Mouse (Mus musculus) neural tube, embryonic 12.5 days (tissue): ENCODE measurements around the gene Slc1a2. TPM values are rescaled to one million over a fixed set of nuclear protein-coding genes. Genes with fewer than 3 reads are reported as not detected.
A peak's percentile ranks its signal among the peaks of the same experiment; 100 is the strongest.

Experiments
- ATAC-seq: fragments of 200-750 bp; cut with Nextera tagmentation; 2 replicates; pipeline ENCODE4 v1.8.0; 2017; ENCODE audit warnings: low read depth, mild to moderate bottlenecking, moderate TSS enrichment, moderate library complexity; ENCODE audit not compliant: low FRiP score
- H3K27ac ChIP-seq: fragments of 300-500 bp; sonication (generic); 2 replicates; pipeline ENCODE4 v1.5.1; 2016
- H3K27me3 ChIP-seq: fragments of 300-500 bp; sonication (generic); replicated peaks from 2 replicates; pipeline ENCODE4 v1.6.1; 2016; ENCODE audit warnings: mild to moderate bottlenecking
- H3K36me3 ChIP-seq: fragments of 300-500 bp; sonication (generic); 2 replicates; pipeline ENCODE4 v1.6.1; 2016; ENCODE audit warnings: mild to moderate bottlenecking
- H3K4me1 ChIP-seq: fragments of 300-500 bp; sonication (generic); 2 replicates; pipeline ENCODE4 v1.6.1; 2016
- H3K4me2 ChIP-seq: fragments of 300-500 bp; sonication (generic); replicated peaks from 2 replicates; pipeline ENCODE4 v1.6.1; 2016; ENCODE audit warnings: mild to moderate bottlenecking
- H3K4me3 ChIP-seq: fragments of 300-500 bp; sonication (generic); 2 replicates; pipeline ENCODE4 v1.5.1; 2016
- H3K9ac ChIP-seq: fragments of 300-500 bp; sonication (generic); 2 replicates; pipeline ENCODE4 v1.6.1; 2016; ENCODE audit warnings: mild to moderate bottlenecking
- H3K9me3 ChIP-seq: fragments of 300-500 bp; sonication (generic); 2 replicates; pipeline ENCODE4 v1.6.1; 2016; ENCODE audit warnings: mild to moderate bottlenecking
- WGBS: fragments of 180-500 bp; shearing (Covaris S2); methylation state at CpG from one replicate; pipeline ENCODE4 v1.1.7; 2016; 5-methylcytosine and 5-hydroxymethylcytosine counted together
- polyA plus RNA-seq: library from polyadenylated mRNA; unstranded; fragments of >200 nt; fragmentation: Nextera tagmentation; extraction: Ambion mirVana; gene quantifications from 2 replicates; pipeline ENCODE4 v1.2.1, GENCODE M21; 2016

Slc1a2 gene
- polyA plus RNA-seq, 1 experiment from 2014 or later: 16.2 TPM

DNA sequence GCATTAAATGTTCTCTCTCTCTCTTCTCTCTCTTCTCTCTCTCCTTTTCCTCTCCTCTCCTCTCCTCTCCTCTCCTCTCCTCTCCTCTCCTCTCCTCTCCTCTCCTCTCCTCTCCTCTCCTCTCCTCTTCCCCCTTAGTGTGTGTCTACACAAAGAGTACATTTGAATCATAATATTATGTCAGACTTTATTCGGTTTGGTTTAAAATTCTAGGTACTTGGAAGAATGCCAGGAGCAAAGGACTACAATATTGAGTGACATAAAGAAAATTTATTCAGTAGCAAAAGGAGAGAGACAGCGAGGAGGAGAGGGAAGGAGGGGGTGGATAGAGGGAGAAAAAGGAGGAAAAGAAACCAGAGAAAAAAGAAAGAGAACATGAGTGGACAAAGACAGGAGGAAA, 19.8 kb upstream of the Slc1a2 start:
- Histone ChIP-seq H3K4me3 (no peak overlapping the region), H3K4me2 (no peak overlapping the region), H3K27ac (no peak overlapping the region), H3K9me3 (no peaks in the 10 kb centered on the region), H3K27me3 (no peaks in the 10 kb centered on the region), H3K9ac (no peak overlapping the region), H3K36me3 (no peaks in the 10 kb centered on the region), H3K4me1 (no peaks in the 10 kb centered on the region)
- WGBS: 70% methylated on average over 2 of the region's 2 CpGs
- no peak for ATAC-seq

- no peaks in the 10 kb centered on the region for H3K36me3 ChIP-seq
- H3K27me3 ChIP-seq: no peaks in the 10 kb centered on the region
- H3K27ac ChIP-seq: no peak overlapping the region
- WGBS: 83% methylated on average over 10 of the region's 10 CpGs
- no peak for ATAC-seq
- H3K4me3 ChIP-seq: no peak overlapping the region
- no peak overlapping the region for H3K9ac ChIP-seq
- H3K4me1 ChIP-seq: no peaks in the 10 kb centered on the region
- H3K4me2 ChIP-seq: no peak overlapping the region
- no peaks in the 10 kb centered on the region for H3K9me3 ChIP-seq
Observed at GRCm38 (mm10) chr2:102648845-102649500, 9.5 kb upstream of the Slc1a2 start.

GRCm38 (mm10) chr2:102650322-102650721, 8.1 kb upstream of the Slc1a2 start:
- Histone ChIP-seq H3K9me3 (no peaks in the 10 kb centered on the region), H3K4me3 (no peak overlapping the region), H3K4me1 (no peaks in the 10 kb centered on the region), H3K9ac (no peak overlapping the region), H3K27me3 (no peaks in the 10 kb centered on the region), H3K36me3 (no peaks in the 10 kb centered on the region), H3K4me2 (no peak overlapping the region), H3K27ac (no peak overlapping the region)
- 86% methylated on average over 4 of the region's 4 CpGs for WGBS
- ATAC-seq: no peak

DNA sequence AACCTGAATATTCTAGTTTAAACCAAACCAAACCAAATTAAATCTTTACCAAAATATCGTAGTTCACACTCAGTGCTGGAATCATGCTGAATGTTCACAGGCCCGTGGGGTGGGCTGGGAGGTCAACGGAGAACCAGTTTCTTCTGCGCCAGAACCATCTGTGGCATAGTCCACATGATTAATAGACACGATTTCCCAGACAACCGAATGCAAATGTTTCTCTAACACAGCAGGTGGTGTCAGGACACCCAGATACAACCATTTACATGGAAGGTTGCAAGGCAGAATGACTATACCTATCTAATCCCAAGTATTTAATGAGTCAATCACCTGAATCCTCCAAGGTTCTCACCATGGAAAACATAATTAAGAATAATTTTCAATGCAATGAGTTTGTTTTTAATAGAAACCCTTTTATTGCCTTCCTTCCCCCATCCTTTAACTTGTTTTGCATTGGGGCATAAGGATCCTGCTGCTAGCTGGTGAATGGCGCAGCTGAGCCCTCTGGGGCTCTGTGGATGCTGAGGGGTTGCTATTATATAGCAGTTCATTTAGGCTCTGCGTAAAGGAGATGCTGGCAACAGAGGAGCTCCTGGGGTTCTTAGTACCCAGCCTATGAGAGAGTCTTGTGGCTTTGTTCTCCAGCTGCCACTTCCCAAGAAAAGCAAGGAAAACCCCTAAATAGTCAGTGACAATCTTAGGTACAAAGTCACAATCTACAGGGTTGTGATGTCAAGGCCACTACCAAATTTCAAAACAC, 2.3 kb upstream of the Slc1a2 start:
- no peak overlapping the region for H3K4me3 ChIP-seq
- no peaks in the 10 kb centered on the region for H3K9me3 ChIP-seq
- peak; percentile 59 for ATAC-seq
- H3K9ac ChIP-seq: no peak overlapping the region
- no peaks in the 10 kb centered on the region; the same call in 1 of the 2 replicates for H3K27me3 ChIP-seq
- no peak overlapping the region for H3K27ac ChIP-seq
- no peaks in the 10 kb centered on the region for H3K36me3 ChIP-seq
- WGBS: 22% methylated on average over 8 of the region's 8 CpGs
- H3K4me1 ChIP-seq: peaks cover 27% of the 10 kb centered on the region
- no peak overlapping the region for H3K4me2 ChIP-seq

- WGBS: 2% methylated on average over 7 of the region's 7 CpGs
Observed at GRCm38 (mm10) chr2:102657726-102658125, 733 bp upstream of the Slc1a2 start.

GRCm38 (mm10) chr2:102658661-102659520, 432 bp downstream of the Slc1a2 start:
- ATAC-seq: peak; percentile 77
- Histone ChIP-seq H3K4me1 (peaks cover 47% of the 10 kb centered on the region), H3K36me3 (no peaks in the 10 kb centered on the region), H3K27ac (peak overlapping the region; percentile 93), H3K9ac (peak overlapping the region; percentile 81), H3K4me2 (peak overlapping the region; percentile 73), H3K9me3 (no peaks in the 10 kb centered on the region), H3K4me3 (peak overlapping the region; percentile 78), H3K27me3 (no peaks in the 10 kb centered on the region; the same call in 1 of the 2 replicates)
- under 1% methylated on average over 80 of the region's 80 CpGs for WGBS

More at GRCm38 (mm10) chr2:102657726-102658125, 733 bp upstream of the Slc1a2 start:
- peak overlapping the region; percentile 93; the same call in 1 of the 2 replicates for H3K27ac ChIP-seq
- no peaks in the 10 kb centered on the region for H3K36me3 ChIP-seq
- H3K9me3 ChIP-seq: no peaks in the 10 kb centered on the region
- H3K27me3 ChIP-seq: no peaks in the 10 kb centered on the region; the same call in 1 of the 2 replicates
- peak overlapping the region; percentile 78; the same call in 1 of the 2 replicates for H3K4me3 ChIP-seq
- peaks cover 36% of the 10 kb centered on the region for H3K4me1 ChIP-seq
- H3K9ac ChIP-seq: 0 out of 2 replicates have a peak overlapping the region, but pooled peaks have one; percentile 81
- H3K4me2 ChIP-seq: peak overlapping the region; percentile 73
- ATAC-seq: peak; percentile 49

DNA sequence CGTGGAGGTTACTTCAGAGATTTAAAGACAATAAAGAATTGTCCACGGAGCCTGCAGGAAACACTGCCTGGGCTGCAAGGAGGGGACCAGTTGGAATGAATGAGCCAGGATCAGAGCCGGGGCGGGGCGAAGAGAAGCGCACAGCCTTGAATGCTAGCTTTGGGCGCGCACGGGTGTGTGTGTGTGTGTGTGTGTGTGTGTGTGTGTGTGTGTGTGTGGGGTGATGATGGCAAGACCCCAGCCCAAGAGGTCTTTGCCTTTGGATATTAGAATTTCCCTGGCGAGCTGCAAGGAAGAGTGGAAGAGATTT, 1.0 kb downstream of the Slc1a2 start:
- H3K9ac ChIP-seq: peak overlapping the region; percentile 81
- peak overlapping the region; percentile 73 for H3K4me2 ChIP-seq
- H3K36me3 ChIP-seq: no peaks in the 10 kb centered on the region
- peaks cover 52% of the 10 kb centered on the region for H3K4me1 ChIP-seq
- WGBS: 2% methylated on average over 10 of the region's 10 CpGs
- H3K27me3 ChIP-seq: no peaks in the 10 kb centered on the region; the same call in 1 of the 2 replicates
- peak overlapping the region; percentile 78 for H3K4me3 ChIP-seq
- H3K27ac ChIP-seq: 0 out of 2 replicates have a peak overlapping the region, but pooled peaks have one; percentile 93
- no peaks in the 10 kb centered on the region for H3K9me3 ChIP-seq
- no peak for ATAC-seq

DNA sequence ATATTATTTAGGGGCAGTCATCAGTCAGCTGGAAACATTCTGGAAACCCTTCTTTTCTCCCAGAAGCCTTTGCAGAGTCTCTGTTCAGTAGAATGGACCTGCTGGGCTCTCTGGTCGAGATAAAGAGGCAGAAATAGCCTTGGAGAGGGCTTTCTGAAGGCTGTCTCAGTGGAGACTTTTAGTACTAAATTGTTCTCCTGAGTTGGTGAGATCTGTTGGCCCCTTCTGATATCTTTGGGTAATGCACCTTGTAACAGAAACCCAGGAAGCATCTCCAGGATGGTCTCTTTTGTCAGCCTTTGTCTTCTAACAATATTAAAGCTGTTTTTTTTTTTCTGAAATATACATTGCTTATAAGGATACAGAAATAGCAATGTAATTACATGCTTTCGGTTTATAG, 2.6 kb downstream of the Slc1a2 start:
- Histone ChIP-seq H3K9ac (no peak overlapping the region), H3K9me3 (no peaks in the 10 kb centered on the region), H3K4me2 (peak overlapping the region; percentile 73), H3K4me1 (peaks cover 48% of the 10 kb centered on the region), H3K36me3 (no peaks in the 10 kb centered on the region), H3K4me3 (peak overlapping the region; percentile 3; the same call in 1 of the 2 replicates), H3K27me3 (no peaks in the 10 kb centered on the region; the same call in 1 of the 2 replicates), H3K27ac (no peak overlapping the region)
- ATAC-seq: no peak
- 44% methylated on average over 2 of the region's 2 CpGs for WGBS

DNA sequence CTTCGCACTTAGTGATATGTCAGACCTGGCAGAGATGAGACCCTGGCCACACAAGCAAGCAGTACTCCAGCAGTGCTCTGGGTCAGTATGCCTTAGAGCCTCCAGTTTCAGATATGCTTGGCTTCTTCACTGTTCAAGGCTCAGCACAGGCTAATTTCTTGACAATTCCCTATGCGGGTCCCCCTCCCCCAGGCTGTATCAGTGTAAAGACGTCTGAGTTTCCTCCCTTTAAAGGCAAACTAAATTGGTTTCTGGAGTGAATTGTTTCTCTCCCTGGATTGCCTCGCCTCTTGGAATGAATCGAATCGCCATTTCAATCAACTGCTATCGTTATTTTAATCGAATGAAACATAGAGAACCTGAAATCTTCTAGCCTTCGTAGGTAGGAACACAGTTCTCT, 4.5 kb downstream of the Slc1a2 start:
- H3K9ac ChIP-seq: no peak overlapping the region
- H3K4me2 ChIP-seq: peak overlapping the region; percentile 73
- no peaks in the 10 kb centered on the region; the same call in 1 of the 2 replicates for H3K27me3 ChIP-seq
- peaks cover 38% of the 10 kb centered on the region for H3K4me1 ChIP-seq
- WGBS: 46% methylated on average over 9 of the region's 9 CpGs
- H3K9me3 ChIP-seq: no peaks in the 10 kb centered on the region
- peak overlapping the region; percentile 34; the same call in 1 of the 2 replicates for H3K27ac ChIP-seq
- no peak overlapping the region for H3K4me3 ChIP-seq
- H3K36me3 ChIP-seq: no peaks in the 10 kb centered on the region
- ATAC-seq: no peak

GRCm38 (mm10) chr2:102663339-102663738, 4.9 kb downstream of the Slc1a2 start:
- Histone ChIP-seq H3K9me3 (no peaks in the 10 kb centered on the region), H3K4me1 (peaks cover 34% of the 10 kb centered on the region), H3K36me3 (no peaks in the 10 kb centered on the region), H3K9ac (0 out of 2 replicates have a peak overlapping the region, but pooled peaks have one; percentile 33), H3K4me2 (peak overlapping the region; percentile 73), H3K27ac (peak overlapping the region; percentile 34; the same call in 1 of the 2 replicates), H3K4me3 (no peak overlapping the region), H3K27me3 (no peaks in the 10 kb centered on the region; the same call in 1 of the 2 replicates)
- no peak for ATAC-seq
- 12% methylated on average over 6 of the region's 6 CpGs for WGBS

DNA sequence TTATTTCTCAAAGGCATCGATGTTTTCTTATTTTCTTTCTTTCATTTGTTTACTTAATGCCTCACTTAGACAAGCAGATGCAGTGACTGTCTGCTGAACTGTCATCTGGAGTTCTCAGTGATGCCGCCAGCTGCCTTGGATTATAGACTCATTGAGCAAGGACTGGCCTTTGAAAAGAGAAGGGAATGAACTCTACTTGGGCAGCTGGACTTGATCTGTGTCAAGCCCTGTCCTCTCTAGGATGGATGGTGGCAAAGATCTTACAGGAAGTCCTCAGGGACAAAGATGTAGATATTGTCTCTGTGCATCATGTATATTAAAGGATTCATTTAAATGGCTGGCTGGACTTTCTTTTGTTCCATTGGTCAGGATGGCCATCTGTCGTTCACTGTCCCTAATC, 5.4 kb downstream of the Slc1a2 start:
- H3K4me3 ChIP-seq: no peak overlapping the region
- ATAC-seq: no peak
- peak overlapping the region; percentile 34 for H3K4me2 ChIP-seq
- peaks cover 34% of the 10 kb centered on the region for H3K4me1 ChIP-seq
- H3K9ac ChIP-seq: no peak overlapping the region
- H3K9me3 ChIP-seq: no peaks in the 10 kb centered on the region
- no peaks in the 10 kb centered on the region; the same call in 1 of the 2 replicates for H3K27me3 ChIP-seq
- no peaks in the 10 kb centered on the region for H3K36me3 ChIP-seq
- H3K27ac ChIP-seq: no peak overlapping the region
- 50% methylated on average over 3 of the region's 3 CpGs for WGBS

DNA sequence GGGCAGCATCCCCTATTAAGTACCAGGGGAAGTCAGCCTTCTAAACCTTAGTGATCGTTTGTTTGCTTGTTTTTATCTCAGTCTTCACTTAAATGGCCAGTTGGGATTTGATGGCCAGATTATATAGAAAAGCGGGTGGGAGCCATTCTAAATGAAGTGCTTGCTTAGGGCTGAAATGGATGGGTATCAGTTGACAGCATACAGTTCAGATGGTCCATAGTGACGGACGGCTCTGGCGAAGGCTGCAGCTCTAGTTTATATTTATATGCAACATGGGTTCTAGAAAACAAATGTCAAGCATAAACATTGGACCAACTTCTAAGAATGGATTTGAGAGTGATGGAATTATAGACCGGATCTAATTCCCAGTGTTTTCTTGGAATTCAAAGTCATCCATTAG, 9.5 kb downstream of the Slc1a2 start:
- H3K9me3 ChIP-seq: no peaks in the 10 kb centered on the region
- no peak overlapping the region for H3K27ac ChIP-seq
- H3K4me3 ChIP-seq: no peak overlapping the region
- ATAC-seq: no peak
- H3K4me1 ChIP-seq: peaks cover 22% of the 10 kb centered on the region
- no peaks in the 10 kb centered on the region for H3K36me3 ChIP-seq
- no peak overlapping the region for H3K9ac ChIP-seq
- no peaks in the 10 kb centered on the region for H3K27me3 ChIP-seq
- WGBS: 83% methylated on average over 6 of the region's 6 CpGs
- H3K4me2 ChIP-seq: no peak overlapping the region
